Mouse (Mus musculus) kidney, adult 2 months (tissue): ENCODE measurements around the gene Morn5. TPM values are rescaled to one million over a fixed set of nuclear protein-coding genes. Genes with fewer than 3 reads are reported as not detected.

Experiments used
- DNase-seq: peaks from one replicate; pipeline ENCODE4 v3.0.0; 2021
- H3K27ac ChIP-seq: fragments of 200-500 bp; 2 replicates; pipeline ENCODE4 v1.5.1; 2012; ENCODE audit warnings: low read depth, low read length, control low read depth, inconsistent platforms; ENCODE audit not compliant: insufficient read depth
- H3K27me3 ChIP-seq: fragments of 200-500 bp; replicated peaks from 2 replicates; pipeline ENCODE4 v1.6.1; 2012; ENCODE audit warnings: mild to moderate bottlenecking, moderate library complexity, low read length, inconsistent platforms; ENCODE audit not compliant: control insufficient read depth, insufficient read depth
- H3K36me3 ChIP-seq: fragments of 200-500 bp; 2 replicates; pipeline ENCODE4 v1.6.1; 2012; ENCODE audit warnings: mild to moderate bottlenecking, moderate library complexity, low read length, inconsistent platforms; ENCODE audit not compliant: control insufficient read depth, insufficient read depth
- H3K4me1 ChIP-seq: fragments of 200-500 bp; 2 replicates; pipeline ENCODE4 v1.6.1; 2011; ENCODE audit warnings: low read length; ENCODE audit not compliant: control insufficient read depth, insufficient read depth
- H3K4me3 ChIP-seq: fragments of 200-500 bp; 2 replicates; pipeline ENCODE4 v1.5.1; 2011; ENCODE audit warnings: mild to moderate bottlenecking, low read depth, low read length, control low read depth; ENCODE audit not compliant: insufficient read depth
- CTCF ChIP-seq: fragments of 200-500 bp; conservative IDR thresholded peaks from 2 replicates; pipeline ENCODE4 v1.5.1; 2011; ENCODE audit warnings: low read depth, mild to moderate bottlenecking, control low read depth, low read length, moderate library complexity, mixed read lengths; ENCODE audit not compliant: insufficient read depth, insufficient read length
- POLR2A ChIP-seq: fragments of 200-500 bp; IDR thresholded peaks from one replicate; pipeline ENCODE4 v1.6.1; 2011; ENCODE audit warnings: low read depth, low read length, control low read depth
- WGBS: fragments of 180-500 bp; shearing (Covaris S2); methylation state at CpG from one replicate; pipeline ENCODE4 v1.1.7; 2018; 5-methylcytosine and 5-hydroxymethylcytosine counted together
- polyA plus RNA-seq: library from polyadenylated mRNA; depleted of rRNA; stranded (reverse); fragments of >200 nt; gene quantifications from 2 replicates; pipeline ENCODE4 v1.2.3, GENCODE M21; 2012; rRNA removed

Morn5 gene
- polyA plus RNA-seq, 1 experiment, result 1.7 TPM

DNA sequence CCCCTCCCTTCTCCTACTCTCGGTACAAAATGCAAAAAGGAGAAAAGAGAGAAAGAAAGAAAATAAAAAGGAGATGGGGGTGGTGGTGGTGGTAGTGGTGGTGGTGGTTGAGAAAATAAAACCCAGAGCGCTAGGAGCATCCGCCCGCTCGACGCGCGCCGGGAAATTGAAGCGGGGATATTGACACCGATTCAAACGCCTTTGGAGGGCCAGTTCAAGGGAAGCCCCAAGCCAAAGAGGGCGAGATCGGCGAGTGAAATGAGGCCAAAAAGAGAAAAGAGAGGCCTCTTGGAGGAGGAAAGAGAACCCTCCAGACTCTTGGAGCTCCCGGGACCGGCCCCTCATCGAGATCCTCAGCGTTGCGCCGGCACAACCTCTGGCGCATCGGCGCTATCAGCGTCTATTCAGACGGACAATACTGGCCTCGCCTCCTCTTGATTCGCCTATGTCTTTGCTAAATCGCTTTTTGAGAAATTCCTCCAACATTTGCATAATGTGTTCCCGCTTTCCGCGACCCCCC, 55.2 kb downstream of the Morn5 start:
- no peak for DNase-seq
- TF ChIP-seq CTCF (no peak), POLR2A (no peak)
- H3K27me3 ChIP-seq, result peaks cover 5% of the 10 kb centered on the region
- peaks cover 3% of the 10 kb centered on the region; the same call in 1 of the 2 replicates for H3K4me1 ChIP-seq
- no peak overlapping the region for H3K27ac ChIP-seq
- no peaks in the 10 kb centered on the region for H3K36me3 ChIP-seq
- peak overlapping the region; percentile 31 for H3K4me3 ChIP-seq
- WGBS, result 3% methylated on average over 32 of the region's 32 CpGs

DNA sequence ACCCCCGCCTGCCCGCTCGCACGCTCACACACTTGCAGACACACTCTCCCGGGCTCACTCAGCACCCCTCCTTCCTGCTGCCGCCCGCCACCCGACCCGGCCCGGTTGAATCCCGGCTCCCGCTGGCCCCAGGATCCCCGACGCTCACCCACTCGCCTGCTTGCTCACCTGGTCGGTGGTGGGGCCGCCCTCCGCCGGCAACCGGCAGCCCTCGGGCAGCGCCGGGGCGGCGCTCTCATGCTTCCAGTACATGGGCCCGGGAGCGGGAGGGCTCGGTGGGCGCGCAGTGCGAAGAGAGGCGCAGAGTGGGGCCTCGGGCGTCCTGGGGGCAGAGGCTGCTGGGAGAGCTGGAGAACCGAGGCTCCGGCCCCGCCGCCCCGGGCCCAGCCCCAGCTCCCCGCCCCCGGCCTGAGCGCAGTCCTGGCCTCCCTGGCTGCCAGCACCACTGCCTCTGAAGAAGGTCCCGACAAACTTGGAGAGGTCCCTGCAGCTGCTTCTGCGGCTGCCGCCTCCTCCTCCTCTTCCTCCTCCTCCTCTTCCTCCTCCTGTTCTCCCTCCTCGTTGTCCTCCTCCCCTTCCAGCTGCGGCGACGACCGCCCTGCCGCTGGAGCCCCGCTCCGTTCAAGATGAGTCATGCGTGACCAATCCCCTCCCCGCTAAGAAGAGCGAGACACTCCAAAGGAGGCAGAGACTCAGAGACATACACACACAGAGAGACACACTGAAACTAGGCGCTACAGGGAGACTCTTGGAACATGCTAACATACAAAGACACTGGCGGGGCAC, 55.9 kb downstream of the Morn5 start, which contains the start of gene Lhx6:
TSS of gene Lhx6 (minus strand) at position 453 of the 786 bp plus-strand sequence.
- no peaks in the 10 kb centered on the region for H3K36me3 ChIP-seq
- H3K27ac ChIP-seq, result no peak within 1 kb of the TSS
- WGBS, result 1% methylated on average over 58 of the region's 58 CpGs
- H3K4me3 ChIP-seq, result peak within 1 kb of the TSS; percentile 31
- peaks cover 3% of the 10 kb centered on the region; the same call in 1 of the 2 replicates for H3K4me1 ChIP-seq
- H3K27me3 ChIP-seq, result peaks cover 5% of the 10 kb centered on the region
- TF ChIP-seq POLR2A (no peak), CTCF (no peak)
- no peak for DNase-seq

GRCm38 (mm10) chr2:36108615-36109014, 59.4 kb downstream of the Morn5 start:
- TF ChIP-seq CTCF (no peak), POLR2A (no peak)
- Histone ChIP-seq H3K4me3 (no peak overlapping the region), H3K36me3 (no peaks in the 10 kb centered on the region), H3K4me1 (no peaks in the 10 kb centered on the region), H3K27ac (no peak overlapping the region), H3K27me3 (peaks cover 5% of the 10 kb centered on the region)
- no peak for DNase-seq
- 15% methylated on average over 7 of the region's 7 CpGs for WGBS

GRCm38 (mm10) chr2:36112632-36113031, 63.4 kb downstream of the Morn5 start:
- 80% methylated on average over 3 of the region's 3 CpGs for WGBS
- H3K36me3 ChIP-seq, result peaks cover 3% of the 10 kb centered on the region
- H3K27me3 ChIP-seq, result no peaks in the 10 kb centered on the region
- no peaks in the 10 kb centered on the region for H3K4me1 ChIP-seq
- H3K4me3 ChIP-seq, result no peak overlapping the region
- no peak for TF ChIP-seq POLR2A
- peak; percentile 24; the same call in 1 of the 2 replicates for TF ChIP-seq CTCF
- no peak for DNase-seq
- H3K27ac ChIP-seq, result no peak overlapping the region

DNA sequence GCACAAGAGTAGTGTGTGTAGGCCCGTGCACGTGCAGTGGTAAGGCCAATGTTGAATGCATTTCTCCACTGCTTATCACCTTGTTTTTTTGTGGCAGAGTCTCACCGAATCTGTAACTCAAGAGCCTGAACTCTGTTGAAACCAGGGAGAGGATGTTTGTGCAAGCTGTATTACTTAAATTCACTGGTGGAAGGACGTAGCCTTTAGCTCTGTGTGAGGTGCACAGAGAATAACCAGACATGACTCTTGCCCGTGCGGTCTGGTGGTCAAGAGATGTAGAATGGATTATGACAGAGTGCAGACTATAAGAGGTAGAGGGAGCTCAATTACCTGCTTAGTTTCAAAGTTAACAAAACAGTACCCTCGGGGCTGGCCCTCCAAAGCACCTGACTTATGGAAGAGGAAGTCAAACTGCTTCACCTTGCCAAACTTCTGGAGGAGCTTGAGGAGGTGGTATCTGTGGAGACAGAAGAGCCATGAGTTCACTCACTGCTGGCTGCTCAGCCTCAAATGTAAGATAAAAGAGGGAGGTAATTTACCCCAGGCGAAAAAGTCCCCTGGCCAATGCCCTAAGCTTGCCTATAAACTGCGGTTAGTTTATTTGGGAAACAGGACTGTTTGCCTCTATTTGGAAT, 77.7 kb downstream of the Morn5 start:
- 83% methylated on average over 9 of the region's 9 CpGs for WGBS
- Histone ChIP-seq H3K27me3 (no peaks in the 10 kb centered on the region), H3K36me3 (peaks cover 6% of the 10 kb centered on the region), H3K4me3 (no peak overlapping the region), H3K4me1 (peaks cover 7% of the 10 kb centered on the region), H3K27ac (no peak overlapping the region)
- no peak for TF ChIP-seq POLR2A
- TF ChIP-seq CTCF, result no peak
- no peak for DNase-seq

- H3K27ac ChIP-seq, result peak overlapping the region; percentile 45; the same call in 1 of the 2 replicates
- no peak for TF ChIP-seq CTCF
- TF ChIP-seq POLR2A, result no peak
- peaks cover 7% of the 10 kb centered on the region for H3K4me1 ChIP-seq
- WGBS, result 56% methylated on average over 4 of the region's 4 CpGs
- DNase-seq, result peak; percentile 52
- H3K27me3 ChIP-seq, result no peaks in the 10 kb centered on the region
- H3K4me3 ChIP-seq, result no peak overlapping the region
- H3K36me3 ChIP-seq, result peaks cover 8% of the 10 kb centered on the region
These were observed 78.7 kb downstream of the Morn5 start for GRCm38 (mm10) chr2:36127973-36128372.

GRCm38 (mm10) chr2:36129051-36129450, 79.8 kb downstream of the Morn5 start:
- Histone ChIP-seq H3K4me3 (no peak overlapping the region), H3K4me1 (peaks cover 7% of the 10 kb centered on the region), H3K27me3 (no peaks in the 10 kb centered on the region), H3K27ac (no peak overlapping the region), H3K36me3 (peaks cover 16% of the 10 kb centered on the region)
- 82% methylated on average over 3 of the region's 3 CpGs for WGBS
- DNase-seq, result no peak
- TF ChIP-seq POLR2A (no peak), CTCF (no peak)

Other genes with a start within 250 kb of the Morn5 start
- 0.41 and 0.84 TPM in 2 replicates for gene Ttll11, start 69.5 kb upstream of the Morn5 start, polyA plus RNA-seq
- 203 and 261 TPM in 2 replicates for gene Ndufa8, start 52 bp upstream of the Morn5 start, polyA plus RNA-seq
- gene Lhx6, start 56.0 kb downstream of the Morn5 start, polyA plus RNA-seq, result 1.4 and 1.7 TPM in 2 replicates
- 54.0 and 65.1 TPM in 2 replicates for gene Mrrf, start 86.9 kb downstream of the Morn5 start, polyA plus RNA-seq
- 10.9 and 15.2 TPM in 2 replicates for gene Rbm18, start 87.3 kb downstream of the Morn5 start, polyA plus RNA-seq
- gene Ptgs1, start 181.0 kb downstream of the Morn5 start, polyA plus RNA-seq, result 25.6 and 28.2 TPM in 2 replicates